Mouse (Mus musculus) hindbrain, postnatal 0 days (tissue): ENCODE measurements around the gene Nat9. TPM values are rescaled to one million over a fixed set of nuclear protein-coding genes. Genes with fewer than 3 reads are reported as not detected.

Source experiments
- ATAC-seq: fragments of 200-750 bp; cut with Nextera tagmentation; 2 replicates; pipeline ENCODE4 v1.8.0; 2017; ENCODE audit warnings: mild to moderate bottlenecking, moderate TSS enrichment, moderate library complexity
- DNase-seq: peaks from one replicate; pipeline ENCODE4 v3.0.0-alpha.2; 2015; ENCODE audit warnings: low spot score
- H3K27ac ChIP-seq: fragments of 300-500 bp; sonication (generic); 2 replicates; pipeline ENCODE4 v1.5.1; 2014; ENCODE audit warnings: mild to moderate bottlenecking
- H3K27me3 ChIP-seq: fragments of 300-500 bp; sonication (generic); 2 replicates; pipeline ENCODE4 v1.6.1; 2014; ENCODE audit warnings: low read length, mixed read lengths; ENCODE audit not compliant: insufficient read depth
- H3K36me3 ChIP-seq: fragments of 300-500 bp; sonication (generic); 2 replicates; pipeline ENCODE4 v1.6.1; 2014; ENCODE audit warnings: low read length, mixed read lengths; ENCODE audit not compliant: insufficient read depth
- H3K4me1 ChIP-seq: fragments of 300-500 bp; sonication (generic); 2 replicates; pipeline ENCODE4 v1.6.1; 2014; ENCODE audit warnings: antibody characterized with exemption, low read length, mixed read lengths; ENCODE audit not compliant: insufficient read depth
- H3K4me2 ChIP-seq: fragments of 300-500 bp; sonication (generic); 2 replicates; pipeline ENCODE4 v1.6.1; 2014; ENCODE audit warnings: low read depth, mild to moderate bottlenecking, low read length, moderate library complexity, mixed read lengths
- H3K4me3 ChIP-seq: fragments of 300-500 bp; sonication (generic); 2 replicates; pipeline ENCODE4 v1.5.1; 2014; ENCODE audit warnings: low read length
- H3K9ac ChIP-seq: fragments of 300-500 bp; sonication (generic); replicated peaks from 2 replicates; pipeline ENCODE4 v1.6.1; 2014; ENCODE audit warnings: mild to moderate bottlenecking, low read length, moderate library complexity, mixed read lengths
- H3K9me3 ChIP-seq: fragments of 300-500 bp; sonication (generic); 2 replicates; pipeline ENCODE4 v1.6.1; 2016; ENCODE audit warnings: low read length, mixed read lengths
- CTCF ChIP-seq: IDR thresholded peaks from 2 replicates; pipeline ENCODE4 v1.5.1; 2016; ENCODE audit warnings: antibody characterized with exemption, control low read depth, low read depth
- WGBS: fragments of 180-500 bp; shearing (Covaris S2); extraction: QIAGEN DNeasy Blood & Tissue Kit; methylation state at CpG from one replicate; pipeline ENCODE4 v1.1.7; 2014; 5-methylcytosine and 5-hydroxymethylcytosine counted together
- polyA plus RNA-seq: library from polyadenylated mRNA; unstranded; fragments of >200 nt; fragmentation: Nextera tagmentation; extraction: Ambion mirVana; gene quantifications from 2 replicates; pipeline ENCODE4 v1.2.1, GENCODE M21; 2015
- total RNA-seq: library from RNA; depleted of rRNA; stranded (reverse); fragments of >200 nt; gene quantifications from 2 replicates; pipeline ENCODE4 v1.2.3, GENCODE M21; 2014; rRNA removed

Gene Nat9
- total and polyA plus RNA-seq, 2 experiments from 2014 or later = 17.3 to 22.2 TPM

DNA sequence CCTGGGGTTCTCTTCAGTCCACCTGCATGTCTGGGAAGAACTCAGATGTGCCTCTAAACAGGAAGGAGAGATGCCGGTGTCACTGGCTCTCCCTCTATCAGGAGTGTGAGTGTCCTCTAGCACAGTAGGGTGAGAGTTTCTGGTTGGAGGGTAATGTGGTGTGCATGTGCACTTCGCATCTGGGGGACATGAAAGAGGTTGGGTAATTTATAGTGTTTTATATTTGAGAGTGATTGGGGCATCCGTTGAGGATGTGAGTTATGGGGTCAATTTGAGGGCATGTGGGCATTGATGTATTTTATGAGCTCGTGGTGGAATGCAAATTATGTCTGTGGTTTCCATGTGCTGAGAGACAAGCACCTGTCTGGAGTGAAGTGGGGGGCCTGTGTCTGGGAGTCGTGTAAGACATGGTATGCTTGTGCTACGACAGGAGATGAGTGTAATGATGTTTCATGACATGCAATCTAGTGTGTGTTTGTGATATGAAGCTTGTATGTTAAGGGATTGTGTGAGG lies 36.9 kb downstream of the Nat9 start:
- H3K27me3 ChIP-seq = peaks cover 16% of the 10 kb centered on the region
- no peak for DNase-seq
- H3K9ac ChIP-seq = no peak overlapping the region
- H3K4me2 ChIP-seq = no peak overlapping the region
- no peak for ATAC-seq
- H3K4me3 ChIP-seq = no peak overlapping the region
- WGBS = 79% methylated on average over 6 of the region's 6 CpGs
- 0 out of 2 replicates have a peak, but pooled peaks cover 4% of the 10 kb centered on the region for H3K9me3 ChIP-seq
- TF ChIP-seq CTCF = no peak
- no peak overlapping the region for H3K27ac ChIP-seq
- H3K36me3 ChIP-seq = no peaks in the 10 kb centered on the region
- no peaks in the 10 kb centered on the region; the same call in 1 of the 2 replicates for H3K4me1 ChIP-seq

DNA sequence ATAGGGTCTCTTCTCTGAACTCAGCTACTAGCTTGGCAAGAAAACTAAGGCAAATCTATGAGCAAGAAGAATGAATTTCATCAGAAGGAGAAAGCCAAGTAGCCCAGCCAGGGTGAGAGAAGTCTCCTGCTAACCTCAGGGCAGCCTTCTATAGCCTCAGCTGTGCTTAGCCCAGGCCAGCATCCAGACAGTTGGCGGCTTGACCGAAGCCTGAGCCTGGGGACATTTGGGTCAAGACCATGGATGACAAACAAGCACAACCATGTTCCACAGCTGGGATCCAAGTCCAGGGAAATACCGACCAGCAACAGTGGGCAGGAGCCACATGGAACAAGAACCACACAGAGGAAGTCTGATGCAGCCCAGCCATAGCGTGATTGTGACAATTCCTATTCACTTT lies 39.8 kb downstream of the Nat9 start:
- no peak for ATAC-seq
- 81% methylated on average over 4 of the region's 4 CpGs for WGBS
- no peak overlapping the region for H3K27ac ChIP-seq
- no peaks in the 10 kb centered on the region; the same call in 1 of the 2 replicates for H3K4me1 ChIP-seq
- H3K9me3 ChIP-seq = 0 out of 2 replicates have a peak, but pooled peaks cover 4% of the 10 kb centered on the region
- H3K27me3 ChIP-seq = no peaks in the 10 kb centered on the region
- H3K4me2 ChIP-seq = no peak overlapping the region
- no peaks in the 10 kb centered on the region for H3K36me3 ChIP-seq
- no peak overlapping the region for H3K9ac ChIP-seq
- no peak for TF ChIP-seq CTCF
- no peak for DNase-seq
- H3K4me3 ChIP-seq = no peak overlapping the region

DNA sequence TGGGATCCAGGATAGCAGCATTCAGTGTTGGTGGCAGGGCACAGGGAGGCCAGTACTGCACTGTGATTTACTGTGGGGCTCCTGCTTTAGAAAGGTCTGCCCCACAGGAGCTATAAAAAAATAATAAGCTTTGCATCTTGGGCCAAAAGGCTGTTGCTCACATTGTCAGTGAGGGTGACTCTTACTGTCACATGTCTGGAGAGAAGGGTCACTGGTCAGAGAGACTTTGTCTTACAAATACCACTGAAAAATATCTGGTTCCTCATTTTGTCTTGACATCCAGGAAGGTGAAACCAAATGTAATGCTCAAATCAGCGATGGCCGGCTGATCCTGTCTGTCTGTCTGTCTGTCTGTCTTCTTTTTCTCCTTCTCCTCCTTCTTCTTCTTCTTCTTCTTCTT lies 45.7 kb downstream of the Nat9 start:
- ATAC-seq (no peak), DNase-seq (no peak)
- no peaks in the 10 kb centered on the region for H3K9me3 ChIP-seq
- no peak overlapping the region for H3K9ac ChIP-seq
- H3K36me3 ChIP-seq = no peaks in the 10 kb centered on the region
- H3K4me2 ChIP-seq = no peak overlapping the region
- H3K27me3 ChIP-seq = no peaks in the 10 kb centered on the region
- 77% methylated on average over 2 of the region's 2 CpGs for WGBS
- no peak for TF ChIP-seq CTCF
- H3K4me3 ChIP-seq = no peak overlapping the region
- no peak overlapping the region for H3K27ac ChIP-seq
- no peaks in the 10 kb centered on the region for H3K4me1 ChIP-seq

DNA sequence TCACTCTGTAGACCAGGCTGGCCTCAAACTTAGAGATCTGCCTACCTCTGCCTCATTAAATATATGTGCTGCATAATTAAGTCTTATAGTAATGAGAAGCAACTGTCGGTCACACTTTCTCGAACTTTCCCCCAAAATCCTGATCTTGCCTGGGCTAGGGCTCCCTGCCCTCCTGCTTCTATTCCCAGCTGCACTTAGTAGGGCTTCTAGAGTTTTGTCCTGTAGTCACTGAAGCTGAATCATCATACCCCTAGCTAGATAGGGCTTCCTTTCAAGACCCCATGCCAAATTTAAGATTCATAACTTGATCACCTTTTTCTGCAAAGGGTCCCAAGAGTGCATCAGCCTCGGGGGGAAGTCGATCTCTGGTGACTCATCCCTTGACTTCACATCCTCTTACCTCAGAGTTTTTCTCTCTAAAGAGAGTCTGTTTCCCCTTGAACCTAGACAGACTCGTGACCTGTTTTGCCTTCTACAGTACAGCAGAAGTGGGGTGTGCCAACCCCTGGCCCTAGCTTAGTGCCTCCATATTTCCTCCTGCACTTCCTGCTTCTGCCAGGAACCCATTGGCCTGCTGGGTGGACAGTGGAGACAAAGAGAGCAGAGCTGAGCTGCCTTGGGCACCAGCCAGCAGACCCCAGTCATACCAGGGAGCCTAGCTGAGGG lies 48.9 kb downstream of the Nat9 start:
- H3K9ac ChIP-seq = no peak overlapping the region
- H3K27me3 ChIP-seq = no peaks in the 10 kb centered on the region
- WGBS = 81% methylated on average over 5 of the region's 5 CpGs
- ATAC-seq (no peak), DNase-seq (no peak)
- no peak overlapping the region for H3K4me3 ChIP-seq
- H3K9me3 ChIP-seq = no peaks in the 10 kb centered on the region
- no peak for TF ChIP-seq CTCF
- no peak overlapping the region for H3K4me2 ChIP-seq
- H3K27ac ChIP-seq = no peak overlapping the region
- H3K36me3 ChIP-seq = no peaks in the 10 kb centered on the region
- H3K4me1 ChIP-seq = no peaks in the 10 kb centered on the region

DNA sequence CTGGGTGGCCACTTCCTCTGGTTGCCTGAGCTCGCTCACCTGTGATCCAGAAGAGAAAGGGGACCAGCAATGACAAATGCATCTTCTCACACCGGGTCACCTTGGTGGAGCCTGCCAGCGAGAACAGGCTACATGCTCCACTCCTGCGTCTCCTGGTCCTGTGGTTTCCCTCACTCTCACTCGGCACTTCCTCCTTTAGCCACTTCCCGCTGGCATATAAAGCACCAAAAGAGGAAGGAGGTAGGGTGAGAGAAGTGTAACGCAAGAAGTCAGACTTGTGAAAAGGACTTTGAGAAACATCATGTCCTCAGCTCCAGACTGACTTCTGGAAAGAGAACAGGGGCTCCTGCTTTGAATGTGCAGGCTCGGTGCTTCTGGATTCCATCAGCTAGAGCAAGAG lies 53.9 kb downstream of the Nat9 start, which contains the start of gene Cd300lf:
Gene Cd300lf, minus strand, starts transcription at position 193 of the 400 bp plus-strand sequence.
- 82% methylated on average over 8 of the region's 8 CpGs for WGBS
- no peak for DNase-seq
- no peak within 1 kb of the TSS for H3K4me3 ChIP-seq

More for the DNA sequence above, 53.9 kb downstream of the Nat9 start, which contains the start of gene Cd300lf:
- Histone ChIP-seq H3K9ac (no peak within 1 kb of the TSS), H3K27me3 (no peaks in the 10 kb centered on the region), H3K36me3 (no peaks in the 10 kb centered on the region), H3K4me2 (no peak within 1 kb of the TSS), H3K9me3 (no peaks in the 10 kb centered on the region), H3K4me1 (no peaks in the 10 kb centered on the region), H3K27ac (no peak within 1 kb of the TSS)
- no peak for ATAC-seq
- no peak for TF ChIP-seq CTCF

Other genes with a start within 250 kb of the Nat9 start
- gene Cd300c, start 218.7 kb downstream of the Nat9 start, total RNA-seq = not detected in 2 replicates
- gene Cd300c, start 218.7 kb downstream of the Nat9 start, polyA plus RNA-seq = not detected in 2 replicates
- gene Cd300ld, start 197.9 kb downstream of the Nat9 start, total RNA-seq = 0.58 TPM in 1 of 2 replicates, not detected in the other
- 0.15 TPM in 1 of 2 replicates, not detected in the other for gene Cd300ld, start 197.9 kb downstream of the Nat9 start, polyA plus RNA-seq
- gene Cd300c2, start 186.0 kb downstream of the Nat9 start, total RNA-seq = 0.61 and 2.1 TPM in 2 replicates
- 2.5 and 3.0 TPM in 2 replicates for gene Cd300c2, start 186.0 kb downstream of the Nat9 start, polyA plus RNA-seq
- not detected in 2 replicates for gene Cd300ld2, start 171.7 kb downstream of the Nat9 start, total RNA-seq
- not detected in 2 replicates for gene Cd300ld2, start 171.7 kb downstream of the Nat9 start, polyA plus RNA-seq
- gene Cd300ld4, start 160.8 kb downstream of the Nat9 start, total RNA-seq = not detected in 2 replicates
- not detected in 2 replicates for gene Cd300ld4, start 160.8 kb downstream of the Nat9 start, polyA plus RNA-seq
- not detected in 2 replicates for gene Cd300ld5, start 150.1 kb downstream of the Nat9 start, total RNA-seq
- gene Cd300ld5, start 150.1 kb downstream of the Nat9 start, polyA plus RNA-seq = not detected in 2 replicates
- not detected in 2 replicates for gene Cd300ld3, start 139.4 kb downstream of the Nat9 start, total RNA-seq
- not detected in 2 replicates for gene Cd300ld3, start 139.4 kb downstream of the Nat9 start, polyA plus RNA-seq
- not detected in 2 replicates for gene Cd300e, start 125.7 kb downstream of the Nat9 start, total RNA-seq
- 0.09 and 0.14 TPM in 2 replicates for gene Cd300e, start 125.7 kb downstream of the Nat9 start, polyA plus RNA-seq
- 1.2 TPM in 2 replicates for gene Rab37, start 96.4 kb downstream of the Nat9 start, total RNA-seq
- 1.2 and 1.3 TPM in 2 replicates for gene Rab37, start 96.4 kb downstream of the Nat9 start, polyA plus RNA-seq
- gene Cd300lf, start 53.9 kb downstream of the Nat9 start, total RNA-seq = not detected in 2 replicates
- 0.23 and 0.37 TPM in 2 replicates for gene Cd300lf, start 53.9 kb downstream of the Nat9 start, polyA plus RNA-seq
- gene Slc9a3r1, start 24.5 kb downstream of the Nat9 start, total RNA-seq = 72.6 and 76.9 TPM in 2 replicates
- 91.8 and 98.2 TPM in 2 replicates for gene Slc9a3r1, start 24.5 kb downstream of the Nat9 start, polyA plus RNA-seq
- gene Tmem104, start 372 bp downstream of the Nat9 start, total RNA-seq = 6.4 and 11.1 TPM in 2 replicates
- 10.1 and 13.5 TPM in 2 replicates for gene Tmem104, start 372 bp downstream of the Nat9 start, polyA plus RNA-seq
- gene Grin2c, start 79.4 kb upstream of the Nat9 start, total RNA-seq = 6.9 and 7.1 TPM in 2 replicates
- gene Grin2c, start 79.4 kb upstream of the Nat9 start, polyA plus RNA-seq = 1.0 and 1.1 TPM in 2 replicates
- gene Fdxr, start 89.2 kb upstream of the Nat9 start, total RNA-seq = 20.0 and 22.6 TPM in 2 replicates
- 15.0 and 16.4 TPM in 2 replicates for gene Fdxr, start 89.2 kb upstream of the Nat9 start, polyA plus RNA-seq
- 8.3 and 10.8 TPM in 2 replicates for gene Fads6, start 109.8 kb upstream of the Nat9 start, total RNA-seq
- 1.8 and 1.9 TPM in 2 replicates for gene Fads6, start 109.8 kb upstream of the Nat9 start, polyA plus RNA-seq
- 0.36 and 0.99 TPM in 2 replicates for gene Otop2, start 119.3 kb upstream of the Nat9 start, total RNA-seq
- gene Otop2, start 119.3 kb upstream of the Nat9 start, polyA plus RNA-seq = 0.20 and 0.34 TPM in 2 replicates
- gene Ush1g, start 134.2 kb upstream of the Nat9 start, total RNA-seq = 0.37 and 0.47 TPM in 2 replicates
- gene Ush1g, start 134.2 kb upstream of the Nat9 start, polyA plus RNA-seq = 0.10 and 0.13 TPM in 2 replicates
- gene Otop3, start 146.9 kb upstream of the Nat9 start, total RNA-seq = 2.2 and 3.6 TPM in 2 replicates
- 2.7 and 2.8 TPM in 2 replicates for gene Otop3, start 146.9 kb upstream of the Nat9 start, polyA plus RNA-seq
- gene Hid1, start 179.9 kb upstream of the Nat9 start, total RNA-seq = 78.9 and 87.5 TPM in 2 replicates
- gene Hid1, start 179.9 kb upstream of the Nat9 start, polyA plus RNA-seq = 55.3 and 58.1 TPM in 2 replicates
- 70.8 and 72.3 TPM in 2 replicates for gene Cdr2l, start 194.1 kb upstream of the Nat9 start, total RNA-seq
- gene Cdr2l, start 194.1 kb upstream of the Nat9 start, polyA plus RNA-seq = 17.7 and 18.8 TPM in 2 replicates
- gene Mrpl58, start 215.9 kb upstream of the Nat9 start, total RNA-seq = 138 and 204 TPM in 2 replicates
- gene Mrpl58, start 215.9 kb upstream of the Nat9 start, polyA plus RNA-seq = 205 and 210 TPM in 2 replicates
- 203 and 240 TPM in 2 replicates for gene Atp5h, start 232.1 kb upstream of the Nat9 start, total RNA-seq
- gene Atp5h, start 232.1 kb upstream of the Nat9 start, polyA plus RNA-seq = 1,097 and 1,122 TPM in 2 replicates
- gene Kctd2, start 232.3 kb upstream of the Nat9 start, total RNA-seq = 19.0 and 21.0 TPM in 2 replicates
- 22.1 and 24.5 TPM in 2 replicates for gene Kctd2, start 232.3 kb upstream of the Nat9 start, polyA plus RNA-seq